Mouse (Mus musculus): Measurements from ENCODE around the gene Fam3c. TPM values are rescaled to one million over a fixed set of nuclear protein-coding genes. Genes with fewer than 3 reads are reported as not detected.
A peak's percentile ranks its signal among the peaks of the same experiment; 100 is the strongest.

The Fam3c gene
- 12.6 and 18.4 TPM in 2 replicates for total RNA-seq (2014; fragmentation: Nextera tagmentation)
- 49.3 and 75.9 TPM in 2 replicates for total RNA-seq (2017)

DNA sequence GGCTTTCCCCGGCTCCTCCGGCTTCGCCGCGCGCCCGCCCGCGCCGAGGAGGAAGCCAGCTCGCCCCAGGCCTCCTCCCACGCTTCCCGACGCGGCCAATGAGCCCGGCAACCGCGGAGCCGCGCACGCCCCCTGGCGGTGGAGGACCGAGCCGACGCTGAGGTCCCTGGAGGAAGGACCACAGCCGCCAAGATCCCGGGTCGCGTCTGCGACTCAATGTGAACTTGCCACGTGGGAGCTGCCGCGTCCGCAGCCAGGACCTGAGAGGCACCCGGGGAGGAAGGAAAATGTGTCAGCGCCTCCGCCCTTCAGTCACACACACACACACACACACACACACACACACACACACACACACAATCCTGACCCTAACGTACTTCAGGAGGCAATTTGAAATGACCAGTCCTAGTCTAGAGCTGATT, at the start of gene Fam3c:
Gene Fam3c (minus strand): TSS at position 158 of the 422 bp plus-strand sequence.
- peak; percentile 95 for ATAC-seq (replicated peaks; ENCODE audit: low FRiP score, low TSS enrichment, poor library complexity, severe bottlenecking)

- ATAC-seq (replicated peaks; ENCODE audit: low FRiP score, low TSS enrichment, poor library complexity, severe bottlenecking): no peak
Observed at GRCm38 (mm10) chr6:22405021-22405420, 49.0 kb upstream of the Fam3c start.

GRCm38 (mm10) chr6:22403736-22404135, 47.7 kb upstream of the Fam3c start:
- ATAC-seq (replicated peaks; ENCODE audit: low FRiP score, low TSS enrichment, poor library complexity, severe bottlenecking): no peak

DNA sequence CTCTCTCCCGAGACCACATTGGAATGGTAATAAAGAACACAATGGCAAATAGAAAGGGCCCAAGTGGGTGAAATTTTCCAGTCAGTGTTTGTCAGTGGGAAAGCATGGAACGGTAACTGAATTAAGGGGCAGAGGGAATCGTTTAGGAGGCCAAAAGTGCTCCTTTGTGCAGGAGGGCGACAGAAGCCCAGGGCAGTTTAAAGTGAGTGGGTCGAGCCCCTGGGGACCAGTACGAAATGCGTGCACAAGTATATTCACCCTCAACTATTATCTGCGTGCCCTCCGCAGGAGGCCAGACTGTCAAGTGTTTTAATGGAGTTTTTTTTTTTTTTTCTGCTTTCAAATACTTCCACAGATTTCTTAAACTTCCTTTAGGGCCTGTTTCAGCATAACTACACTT, 47.3 kb upstream of the Fam3c start:
- ATAC-seq (replicated peaks; ENCODE audit: low FRiP score, low TSS enrichment, poor library complexity, severe bottlenecking): no peak

GRCm38 (mm10) chr6:22402548-22403164, 46.6 kb upstream of the Fam3c start:
- ATAC-seq (replicated peaks; ENCODE audit: low FRiP score, low TSS enrichment, poor library complexity, severe bottlenecking): peak; percentile 62

GRCm38 (mm10) chr6:22402037-22402436, 46.0 kb upstream of the Fam3c start:
- ATAC-seq (replicated peaks; ENCODE audit: low FRiP score, low TSS enrichment, poor library complexity, severe bottlenecking): peak; percentile 90

- ATAC-seq (replicated peaks; ENCODE audit: low FRiP score, low TSS enrichment, poor library complexity, severe bottlenecking): no peak
Observed at GRCm38 (mm10) chr6:22398079-22398774, 42.2 kb upstream of the Fam3c start.

- no peak for ATAC-seq (replicated peaks; ENCODE audit: low FRiP score, low TSS enrichment, poor library complexity, severe bottlenecking)
Observed at GRCm38 (mm10) chr6:22395207-22395606, 39.2 kb upstream of the Fam3c start.

DNA sequence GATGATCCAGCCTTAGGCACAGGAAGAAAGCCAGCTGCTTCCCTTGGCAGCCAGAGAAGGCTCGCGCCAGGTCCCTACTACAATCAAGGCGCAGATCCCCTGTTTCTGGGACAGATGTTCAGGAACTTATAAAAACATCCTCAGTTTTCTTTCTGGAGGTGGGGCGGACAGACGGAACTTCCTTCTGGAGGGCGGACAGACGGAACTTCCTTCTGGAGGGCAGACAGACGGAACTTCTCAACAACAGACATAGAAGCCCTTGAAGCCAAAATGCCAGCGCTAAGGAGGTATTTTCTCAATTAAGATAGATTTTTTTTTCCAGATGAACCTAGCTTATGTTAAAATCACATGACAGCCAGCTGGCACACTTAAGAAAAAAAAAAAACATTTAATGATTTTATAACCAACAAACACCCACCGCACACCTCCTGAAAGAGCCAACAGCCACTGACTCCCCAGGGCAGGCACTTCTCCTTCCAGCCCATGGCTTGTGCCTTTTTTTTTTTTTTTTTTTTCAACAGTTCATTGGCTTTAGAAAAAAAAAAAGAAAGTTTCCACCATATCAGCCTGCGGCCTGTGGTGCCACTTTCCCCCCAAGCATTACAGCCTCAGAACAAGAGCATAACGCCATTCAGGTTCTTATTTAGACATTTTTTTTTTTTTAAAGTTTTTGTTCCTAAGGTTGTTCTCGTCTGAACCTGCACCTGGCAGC, 34.8 kb upstream of the Fam3c start:
- ATAC-seq (replicated peaks; ENCODE audit: low FRiP score, low TSS enrichment, poor library complexity, severe bottlenecking): no peak

- ATAC-seq (replicated peaks; ENCODE audit: low FRiP score, low TSS enrichment, poor library complexity, severe bottlenecking): no peak
Observed at GRCm38 (mm10) chr6:22385254-22385870, 29.3 kb upstream of the Fam3c start.

- ATAC-seq (replicated peaks; ENCODE audit: low FRiP score, low TSS enrichment, poor library complexity, severe bottlenecking): no peak
Observed at GRCm38 (mm10) chr6:22380269-22380668, 24.2 kb upstream of the Fam3c start.

GRCm38 (mm10) chr6:22379831-22380230, 23.8 kb upstream of the Fam3c start:
- ATAC-seq (replicated peaks; ENCODE audit: low FRiP score, low TSS enrichment, poor library complexity, severe bottlenecking): no peak

- ATAC-seq (replicated peaks; ENCODE audit: low FRiP score, low TSS enrichment, poor library complexity, severe bottlenecking): no peak
Observed at GRCm38 (mm10) chr6:22378462-22378861, 22.4 kb upstream of the Fam3c start.

GRCm38 (mm10) chr6:22374791-22375190, 18.7 kb upstream of the Fam3c start:
- no peak for ATAC-seq (replicated peaks; ENCODE audit: low FRiP score, low TSS enrichment, poor library complexity, severe bottlenecking)

DNA sequence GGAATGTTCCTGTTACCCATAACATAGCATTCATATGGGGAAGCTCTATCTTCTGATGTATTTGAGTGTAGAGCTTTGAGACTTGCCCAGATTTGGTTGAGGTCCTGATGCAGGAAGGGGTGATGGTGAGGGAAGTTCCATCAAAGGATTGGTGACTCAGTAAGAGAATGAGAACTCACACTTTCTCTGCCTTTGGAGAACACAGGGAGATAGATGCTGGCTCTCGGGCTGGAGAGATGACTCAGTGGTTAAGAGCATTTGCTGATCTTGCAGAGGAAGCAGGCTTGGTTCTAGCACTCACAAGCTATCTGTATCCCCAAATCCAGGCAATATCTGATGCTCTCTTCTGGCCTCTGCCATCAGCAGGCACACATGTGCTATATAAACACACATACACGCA, 17.4 kb upstream of the Fam3c start:
- no peak for ATAC-seq (replicated peaks; ENCODE audit: low FRiP score, low TSS enrichment, poor library complexity, severe bottlenecking)

DNA sequence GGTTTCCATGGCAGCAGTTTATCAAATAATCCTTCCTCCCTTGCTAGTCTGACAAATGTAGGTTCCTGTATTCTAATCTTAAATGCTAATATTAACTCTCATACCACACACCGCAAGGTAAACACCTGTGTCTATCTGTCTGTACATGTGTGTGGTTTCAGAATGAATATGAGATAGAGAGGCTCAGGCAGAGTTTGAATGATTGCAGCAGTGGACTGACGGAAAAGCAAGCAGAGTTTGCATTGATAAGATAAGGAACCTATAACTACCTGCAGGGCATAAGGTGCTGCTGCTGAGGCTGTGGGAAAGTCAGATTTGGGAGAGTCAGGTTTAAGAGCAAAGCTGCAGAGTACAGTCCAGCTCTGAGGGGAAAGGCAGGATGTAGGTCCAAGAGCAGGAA, 10.9 kb upstream of the Fam3c start:
- ATAC-seq (replicated peaks; ENCODE audit: low FRiP score, low TSS enrichment, poor library complexity, severe bottlenecking): peak; percentile 63

GRCm38 (mm10) chr6:22363590-22363989, 7.5 kb upstream of the Fam3c start:
- ATAC-seq (replicated peaks; ENCODE audit: low FRiP score, low TSS enrichment, poor library complexity, severe bottlenecking): peak; percentile 85

GRCm38 (mm10) chr6:22361941-22362340, 5.9 kb upstream of the Fam3c start:
- no peak for ATAC-seq (replicated peaks; ENCODE audit: low FRiP score, low TSS enrichment, poor library complexity, severe bottlenecking)

GRCm38 (mm10) chr6:22359019-22359418, 3.0 kb upstream of the Fam3c start:
- ATAC-seq (replicated peaks; ENCODE audit: low FRiP score, low TSS enrichment, poor library complexity, severe bottlenecking): no peak

DNA sequence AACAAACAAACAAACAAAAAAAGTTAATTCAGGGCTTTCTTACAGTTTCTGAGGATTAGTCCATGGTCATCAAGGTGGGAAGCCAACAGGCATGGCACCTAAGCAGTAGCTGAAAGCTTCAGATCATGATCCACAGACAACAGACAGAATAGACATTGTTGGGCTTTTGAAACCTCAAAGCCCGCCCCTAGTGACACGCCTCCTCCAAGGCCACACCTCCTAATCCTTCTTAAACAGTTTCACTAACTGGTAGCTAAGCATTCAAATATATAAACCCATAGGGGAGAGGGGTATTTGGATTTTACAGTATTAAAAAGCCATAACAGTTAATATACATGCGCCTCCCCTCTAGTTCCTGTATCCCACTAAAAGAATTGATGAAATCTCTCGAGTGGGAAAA, 1.3 kb upstream of the Fam3c start:
- no peak for ATAC-seq (replicated peaks; ENCODE audit: low FRiP score, low TSS enrichment, poor library complexity, severe bottlenecking)

All from megakaryocyte-erythroid progenitor cell, adult 5-6 weeks (primary cell).